Comparison of ENCODE assay signal across 9 mouse cellular contexts in genomic region chr16:91868943-91869911, GRCm38 (mm10).
A peak's percentile ranks its signal among the peaks of the same experiment; 100 is the strongest.
DNase-seq lines count a peak whose midpoint lies in the region; ATAC-seq lines count a peak whose summit lies in the region.
"Had no signal": no experiment of that assay in that cellular context is flagged by ENCODE, and none has a peak within 500 bp of the region (broad histone marks: within the 10 kb centered on the region; RNA-seq: fewer than 3 reads in every experiment).

No protein-coding gene starts in this region.

- WGBS in heart, embryonic 11.5 days (ENCODE audit: insufficient replicate concordance): 89% methylated on average over 28 of the region's 28 CpGs
- WGBS in forebrain, embryonic 14.5 days: 93% methylated on average over 28 of the region's 28 CpGs

- no peaks in the 10 kb centered on the region for H3K9me3 ChIP-seq in heart, embryonic 11.5 days (replicated peaks; ENCODE audit: control insufficient read depth, low read length)
- no peaks in the 10 kb centered on the region for H3K9me3 ChIP-seq in forebrain, embryonic 14.5 days (replicated peaks; ENCODE audit: control insufficient read depth, low read length)
- H3K9me3 ChIP-seq: neural tube, embryonic 13.5 days had no signal

- no peak overlapping the region for H3K9ac ChIP-seq in heart, embryonic 11.5 days (ENCODE audit: low read depth, low read length)
- H3K9ac ChIP-seq in forebrain, embryonic 14.5 days (ENCODE audit: low read length): no peak overlapping the region
- H3K9ac ChIP-seq: neural tube, embryonic 13.5 days had no signal

- peak; percentile 66 to 87 for DNase-seq in heart, adult 18-20 months
- DNase-seq in A20 (ENCODE audit: low read depth, low spot score): peak; percentile 94
- peak; percentile 54 for DNase-seq in c-Kit-positive CD71-negative TER-119-negative erythroid progenitor cells, embryonic 14.5 days (ENCODE audit: low read depth)
- peak; percentile 51 for DNase-seq in heart, postnatal 4 days
- DNase-seq in adrenal gland, postnatal 25 days: no peak
- no peak for DNase-seq in forebrain, embryonic 14.5 days (ENCODE audit: low spot score)

- no peak for ATAC-seq in heart, embryonic 11.5 days (replicated peaks; ENCODE audit: insufficient number of reproducible peaks, low FRiP score, low TSS enrichment)
- peak; percentile 66 for ATAC-seq in megakaryocyte progenitor cell, adult 5-6 weeks (replicated peaks; ENCODE audit: poor library complexity)
- ATAC-seq in forebrain, embryonic 14.5 days: no peak

- H3K4me1 ChIP-seq in heart, embryonic 11.5 days (ENCODE audit: control insufficient read depth, insufficient read depth, low read length): peaks cover 20% of the 10 kb centered on the region
- H3K4me1 ChIP-seq in forebrain, embryonic 14.5 days (ENCODE audit: control insufficient read depth, insufficient read depth, low read length): no peaks in the 10 kb centered on the region

- H3K36me3 ChIP-seq in heart, embryonic 11.5 days (ENCODE audit: control insufficient read depth, insufficient read depth, low read length): peaks cover 7% of the 10 kb centered on the region; the same call in 1 of the 2 replicates
- H3K36me3 ChIP-seq in forebrain, embryonic 14.5 days (ENCODE audit: control insufficient read depth, insufficient read depth, low read length): peaks cover 79% of the 10 kb centered on the region

- H3K4me2 ChIP-seq in heart, embryonic 11.5 days: no peak overlapping the region
- H3K4me2 ChIP-seq in forebrain, embryonic 14.5 days (ENCODE audit: low read length): no peak overlapping the region
- H3K4me2 ChIP-seq: neural tube, embryonic 13.5 days had no signal

- H3K27ac ChIP-seq in heart, embryonic 11.5 days (ENCODE audit: low read depth, low read length): no peak overlapping the region
- H3K27ac ChIP-seq in forebrain, embryonic 14.5 days (ENCODE audit: low read depth, low read length): no peak overlapping the region

- H3K4me3 ChIP-seq in heart, embryonic 11.5 days (ENCODE audit: low read depth, low read length): no peak overlapping the region
- H3K4me3 ChIP-seq in forebrain, embryonic 14.5 days (ENCODE audit: low read depth, low read length): no peak overlapping the region
- H3K4me3 ChIP-seq: neural tube, embryonic 13.5 days had no signal

- no peaks in the 10 kb centered on the region for H3K27me3 ChIP-seq in heart, embryonic 11.5 days (ENCODE audit: control insufficient read depth, insufficient read depth, low read length)
- H3K27me3 ChIP-seq in forebrain, embryonic 14.5 days (replicated peaks; ENCODE audit: control insufficient read depth, insufficient read depth, low read length): no peaks in the 10 kb centered on the region
- H3K27me3 ChIP-seq: neural tube, embryonic 13.5 days had no signal

Comparison
In these comparisons a context has a peak if more than half of its experiments do, and no peak if none do; other contexts are left out.
1. DNase-seq: peak in heart, adult 18-20 months (2 of 2), A20 (single experiment), c-Kit-positive CD71-negative TER-119-negative erythroid progenitor cells, embryonic 14.5 days (single experiment) and heart, postnatal 4 days (single experiment); none in adrenal gland, postnatal 25 days (single experiment) and forebrain, embryonic 14.5 days (single experiment).